Mouse (Mus musculus) stomach, postnatal 0 days (tissue): Measurements from ENCODE around the gene Tmem63c.

Experiments
- CTCF ChIP-seq: IDR thresholded peaks from 2 replicates; pipeline ENCODE4 v1.5.1; 2016; ENCODE audit warnings: antibody characterized with exemption, low read depth, mild to moderate bottlenecking, moderate library complexity
- EP300 ChIP-seq: optimal IDR thresholded peaks from 2 replicates; pipeline ENCODE3; 2016; ENCODE audit warnings: antibody characterized with exemption

DNA sequence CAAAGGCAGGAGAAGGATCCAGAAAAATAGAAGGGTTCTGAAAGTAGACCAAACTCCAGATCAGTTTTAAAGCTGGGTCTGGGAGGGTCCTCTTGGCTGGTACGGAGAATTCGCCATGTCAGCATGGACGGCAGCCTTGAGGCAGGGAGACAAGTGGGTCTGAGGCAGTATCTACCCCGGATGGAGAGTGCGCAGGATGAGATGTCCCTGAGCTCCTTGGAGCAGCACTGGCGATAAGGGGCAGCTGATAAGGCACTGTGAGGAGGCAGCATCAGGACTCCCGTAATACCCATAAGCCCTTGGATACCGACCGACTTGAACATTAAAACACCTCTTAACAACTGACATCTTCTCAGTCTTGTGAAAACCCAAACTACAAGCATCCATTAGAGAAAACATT is 111.6 kb downstream of the Tmem63c start:
- TF ChIP-seq CTCF, result no peak
- TF ChIP-seq EP300, result no peak
